In the genomic region with DNA sequence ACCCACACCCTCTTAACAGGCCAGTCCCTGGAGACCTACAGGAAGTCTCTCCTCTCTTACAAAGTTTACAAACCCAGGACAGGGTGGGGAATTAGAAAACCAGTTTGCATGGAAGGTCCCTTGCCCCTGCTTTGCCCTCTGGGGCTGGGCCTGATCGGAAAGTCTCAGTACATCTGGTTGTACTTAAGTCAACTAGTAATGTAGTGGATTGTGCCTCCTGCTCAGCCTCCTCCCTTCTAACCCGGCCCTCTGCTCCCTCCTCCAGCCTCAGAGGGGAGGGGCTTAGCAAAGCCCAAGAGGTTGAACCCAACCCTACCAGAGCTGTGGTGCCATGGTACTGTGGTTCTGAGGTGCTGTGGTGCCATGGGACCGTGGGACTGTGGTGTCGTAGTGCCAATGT, we compare ENCODE assay signal across 18 mouse cellular contexts. TPM values are rescaled to one million over a fixed set of nuclear protein-coding genes. Genes with fewer than 3 reads are reported as not detected.
A peak's percentile ranks its signal among the peaks of the same experiment; 100 is the strongest.
DNase-seq lines count a peak whose midpoint lies in the region; ATAC-seq and TF ChIP-seq lines count a peak whose summit lies in the region.
"Had no signal": no experiment of that assay in that cellular context is flagged by ENCODE, and none has a peak within 500 bp of the region (broad histone marks: within the 10 kb centered on the region; RNA-seq: fewer than 3 reads in every experiment).

No protein-coding gene starts in this region.

- DNase-seq in gastrocnemius, adult 2 months: peak; percentile 53
- no peak for DNase-seq in gastrocnemius, postnatal 36 days
- DNase-seq in neural tube, embryonic 10.5 days (ENCODE audit: extremely low spot score, low spot score): peak; percentile 48
- peak; percentile 34 for DNase-seq in gastrocnemius, postnatal 25 days
- no peak for DNase-seq in spleen, postnatal 4 days (ENCODE audit: low spot score in 2 of 2)
- DNase-seq: cerebellum, adult 2 months; heart, postnatal 36 days; kidney, adult 2 months; liver; thymus, postnatal 4 days had no signal

- no peak overlapping the region for H3K4me3 ChIP-seq in gastrocnemius, adult 2 months
- no peak overlapping the region for H3K4me3 ChIP-seq in neural tube, embryonic 15.5 days (replicated peaks)
- H3K4me3 ChIP-seq in stomach, embryonic 15.5 days (replicated peaks): no peak overlapping the region
- H3K4me3 ChIP-seq: midbrain, embryonic 12.5 days had no signal

- no peaks in the 10 kb centered on the region for H3K36me3 ChIP-seq in neural tube, embryonic 15.5 days
- H3K36me3 ChIP-seq in stomach, embryonic 15.5 days: no peaks in the 10 kb centered on the region
- H3K36me3 ChIP-seq: midbrain, embryonic 12.5 days had no signal

- intact Hi-C loops in gastrocnemius, adult 2 months (cut with DNase I): no loop called here
- intact Hi-C loops in gastrocnemius, postnatal 36 days (cut with DNase I): no loop called here

- H3K9me3 ChIP-seq in neural tube, embryonic 15.5 days (replicated peaks): no peaks in the 10 kb centered on the region
- H3K9me3 ChIP-seq in stomach, embryonic 15.5 days: no peaks in the 10 kb centered on the region
- H3K9me3 ChIP-seq: midbrain, embryonic 12.5 days had no signal

- H3K9ac ChIP-seq in neural tube, embryonic 15.5 days (replicated peaks): no peak overlapping the region
- H3K9ac ChIP-seq in stomach, embryonic 15.5 days: no peak overlapping the region
- H3K9ac ChIP-seq: midbrain, embryonic 12.5 days had no signal

- WGBS in neural tube, embryonic 15.5 days: 57% methylated on average over 4 of the region's 4 CpGs
- 40% methylated on average over 4 of the region's 4 CpGs for WGBS in stomach, embryonic 15.5 days

- no peak for TF ChIP-seq CTCF in gastrocnemius, adult 2 months (IDR thresholded peaks at IDR 0.05)

- peak overlapping the region; percentile 53 for H3K27ac ChIP-seq in gastrocnemius, adult 2 months
- H3K27ac ChIP-seq in neural tube, embryonic 15.5 days (replicated peaks): no peak overlapping the region
- peak overlapping the region; percentile 9; the same call in 1 of the 2 replicates for H3K27ac ChIP-seq in stomach, embryonic 15.5 days
- H3K27ac ChIP-seq: midbrain, embryonic 12.5 days had no signal

- H3K4me2 ChIP-seq in neural tube, embryonic 15.5 days: no peak overlapping the region
- no peak overlapping the region for H3K4me2 ChIP-seq in stomach, embryonic 15.5 days
- H3K4me2 ChIP-seq: midbrain, embryonic 12.5 days had no signal

- H3K27me3 ChIP-seq in neural tube, embryonic 15.5 days (replicated peaks): no peaks in the 10 kb centered on the region; the same call in 1 of the 2 replicates
- no peaks in the 10 kb centered on the region for H3K27me3 ChIP-seq in stomach, embryonic 15.5 days (replicated peaks)

- peaks cover 29% of the 10 kb centered on the region for H3K4me1 ChIP-seq in neural tube, embryonic 15.5 days
- H3K4me1 ChIP-seq in stomach, embryonic 15.5 days: peaks cover 18% of the 10 kb centered on the region

- ATAC-seq in neural tube, embryonic 15.5 days (ENCODE audit: low FRiP score): no peak
- ATAC-seq in stomach, embryonic 15.5 days (ENCODE audit: insufficient read depth, low FRiP score, low read depth): peak; percentile 21; the same call in 1 of the 2 replicates
- ATAC-seq in frontal cortex, adult (ENCODE audit: low TSS enrichment): no peak

RNA-seq across cellular contexts. Expression of a gene that starts 3.9 kb away (rescaled TPM):
- under 1 TPM; 0.67 to 0.77 TPM for total RNA-seq in gastrocnemius, adult 2 months (2021)
- under 1 TPM; 0.54 to 0.74 TPM for total RNA-seq in gastrocnemius, postnatal 36 days (2021)
- polyA plus RNA-seq in neural tube, embryonic 15.5 days (2015; fragmentation: Nextera tagmentation; extraction: Ambion mirVana): 0.20 and 0.22 TPM in 2 replicates
- total RNA-seq in gastrocnemius, postnatal 25 days (2021): 1 to 10 TPM in 1 of 2 experiments, under 1 TPM in 1; 0.59 to 1.1 TPM
- polyA plus RNA-seq in stomach, embryonic 15.5 days (2015; fragmentation: Nextera tagmentation; extraction: Ambion mirVana): 0.19 and 0.21 TPM in 2 replicates

RNA-seq across cellular contexts. Expression of a gene that starts 33.3 kb away (rescaled TPM):
- not detected for total RNA-seq in gastrocnemius, adult 2 months (2021)
- total RNA-seq in gastrocnemius, postnatal 36 days (2021): not detected
- not detected in 2 replicates for polyA plus RNA-seq in neural tube, embryonic 15.5 days (2015; fragmentation: Nextera tagmentation; extraction: Ambion mirVana)
- total RNA-seq in gastrocnemius, postnatal 25 days (2021): not detected
- not detected in 2 replicates for polyA plus RNA-seq in stomach, embryonic 15.5 days (2015; fragmentation: Nextera tagmentation; extraction: Ambion mirVana)
- total RNA-seq: gastrocnemius, adult 8-10 months; heart, postnatal 36 days had no signal
- polyA plus RNA-seq: C2C12; kidney, adult 2 months; midbrain, embryonic 12.5 days; spleen, adult 2 months had no signal

RNA-seq across cellular contexts. Expression of a gene that starts 35.0 kb away (rescaled TPM):
- not detected for total RNA-seq in gastrocnemius, adult 2 months (2021)
- total RNA-seq in gastrocnemius, postnatal 36 days (2021): not detected
- polyA plus RNA-seq in neural tube, embryonic 15.5 days (2015; fragmentation: Nextera tagmentation; extraction: Ambion mirVana): 0.14 TPM in 1 of 2 replicates, not detected in the other
- not detected for total RNA-seq in gastrocnemius, postnatal 25 days (2021)
- not detected in 2 replicates for polyA plus RNA-seq in stomach, embryonic 15.5 days (2015; fragmentation: Nextera tagmentation; extraction: Ambion mirVana)
- total RNA-seq: gastrocnemius, adult 8-10 months; heart, postnatal 36 days; layer of hippocampus, adult 8-10 months had no signal
- polyA plus RNA-seq: C2C12; cerebellum, adult 2 months; kidney, adult 2 months; midbrain, embryonic 12.5 days; spleen, adult 2 months had no signal

RNA-seq across cellular contexts. Expression of a gene that starts 46.1 kb away (rescaled TPM):
- 10 to 100 TPM; 10.2 to 14.5 TPM for total RNA-seq in gastrocnemius, adult 2 months (2021)
- 1 to 10 TPM; 8.5 to 9.2 TPM for total RNA-seq in gastrocnemius, postnatal 36 days (2021)
- polyA plus RNA-seq in neural tube, embryonic 15.5 days (2015; fragmentation: Nextera tagmentation; extraction: Ambion mirVana): 9.5 and 12.6 TPM in 2 replicates
- total RNA-seq in gastrocnemius, postnatal 25 days (2021): 10 to 100 TPM; 10.7 to 13.0 TPM
- 27.0 and 28.4 TPM in 2 replicates for polyA plus RNA-seq in stomach, embryonic 15.5 days (2015; fragmentation: Nextera tagmentation; extraction: Ambion mirVana)

Comparison
In these comparisons a context has a peak if more than half of its experiments do, and no peak if none do; other contexts are left out.
1. DNase-seq: peak in gastrocnemius, adult 2 months (single experiment), neural tube, embryonic 10.5 days (single experiment) and gastrocnemius, postnatal 25 days (single experiment); none in gastrocnemius, postnatal 36 days (0 of 2) and spleen, postnatal 4 days (0 of 2).